Comparison of ENCODE assay signal across 10 mouse cellular contexts in the genomic region with DNA sequence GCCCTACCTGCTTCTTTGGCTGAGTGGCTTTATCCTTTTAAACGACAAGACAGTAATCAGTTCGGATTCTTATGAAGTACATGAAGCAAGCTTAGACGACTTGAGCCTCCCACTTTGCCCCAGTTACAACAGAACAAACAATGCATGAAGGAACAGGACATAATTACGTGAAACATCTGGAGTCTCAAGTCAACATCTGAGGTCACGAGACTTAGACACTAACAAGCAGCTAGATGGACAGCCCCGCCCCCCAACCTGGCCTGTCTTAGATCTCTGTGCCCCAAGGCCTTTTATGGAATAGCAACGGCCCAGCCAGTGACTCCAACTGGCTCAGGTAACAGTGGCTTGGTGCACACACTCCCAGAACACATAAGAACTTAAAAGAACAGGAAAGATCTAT. TPM values are rescaled to one million over a fixed set of nuclear protein-coding genes. Genes with fewer than 3 reads are reported as not detected.
DNase-seq lines count a peak whose midpoint lies in the region; ATAC-seq and TF ChIP-seq lines count a peak whose summit lies in the region.
"Had no signal": no experiment of that assay in that cellular context is flagged by ENCODE, and none has a peak within 500 bp of the region (broad histone marks: within the 10 kb centered on the region; RNA-seq: fewer than 3 reads in every experiment).

No protein-coding gene starts in this region.

- no peak overlapping the region for H3K9ac ChIP-seq in kidney, embryonic 15.5 days
- no peak overlapping the region for H3K9ac ChIP-seq in embryonic facial prominence, embryonic 14.5 days (ENCODE audit: low read depth, low read length)
- no peak overlapping the region for H3K9ac ChIP-seq in limb, embryonic 12.5 days (replicated peaks)
- H3K9ac ChIP-seq: liver, embryonic 14.5 days; neural tube, embryonic 15.5 days had no signal

- H3K27ac ChIP-seq in kidney, embryonic 15.5 days, result peak overlapping the region; percentile 49; the same call in 1 of the 2 replicates
- no peak overlapping the region; the same call in 1 of the 2 replicates for H3K27ac ChIP-seq in embryonic facial prominence, embryonic 14.5 days (replicated peaks; ENCODE audit: low read depth, low read length)
- peak overlapping the region; percentile 81 for H3K27ac ChIP-seq in limb, embryonic 12.5 days
- no peak overlapping the region for H3K27ac ChIP-seq in layer of hippocampus, adult 2 months
- H3K27ac ChIP-seq: liver, embryonic 14.5 days; neural tube, embryonic 15.5 days had no signal

- H3K36me3 ChIP-seq in kidney, embryonic 15.5 days, result no peaks in the 10 kb centered on the region
- H3K36me3 ChIP-seq in embryonic facial prominence, embryonic 14.5 days (ENCODE audit: control insufficient read depth, insufficient read depth, low read length), result no peaks in the 10 kb centered on the region
- H3K36me3 ChIP-seq in limb, embryonic 12.5 days, result no peaks in the 10 kb centered on the region
- H3K36me3 ChIP-seq: neural tube, embryonic 15.5 days had no signal

- ATAC-seq in kidney, embryonic 15.5 days (replicated peaks; ENCODE audit: low FRiP score), result peak; percentile 59; the same call in 1 of the 2 replicates
- ATAC-seq in embryonic facial prominence, embryonic 14.5 days (ENCODE audit: low read depth), result peak; percentile 32; the same call in 1 of the 2 replicates
- ATAC-seq in limb, embryonic 12.5 days (ENCODE audit: insufficient number of reproducible peaks, insufficient read depth, low FRiP score, low TSS enrichment, low read depth), result peak; percentile 58; the same call in 1 of the 2 replicates

- no peaks in the 10 kb centered on the region for H3K27me3 ChIP-seq in kidney, embryonic 15.5 days
- H3K27me3 ChIP-seq in embryonic facial prominence, embryonic 14.5 days (replicated peaks; ENCODE audit: control insufficient read depth, insufficient read depth, low read length), result no peaks in the 10 kb centered on the region
- no peaks in the 10 kb centered on the region for H3K27me3 ChIP-seq in limb, embryonic 12.5 days
- H3K27me3 ChIP-seq: neural tube, embryonic 15.5 days had no signal

- no peak for DNase-seq in kidney, adult 18-20 months
- peak; percentile 65 for DNase-seq in embryo, embryonic 10.5 days (ENCODE audit: low spot score)
- no peak for DNase-seq in embryonic facial prominence, embryonic 14.5 days (ENCODE audit: low spot score)
- no peak for DNase-seq in layer of hippocampus, adult 2 months (ENCODE audit: low spot score in 2 of 2)
- no peak for DNase-seq in cerebellum, adult 18-20 months
- DNase-seq: thymus, postnatal 14 days had no signal

- TF ChIP-seq CTCF in layer of hippocampus, adult 2 months (conservative IDR thresholded peaks at IDR 0.05), result no peak

- no peak overlapping the region for H3K4me2 ChIP-seq in kidney, embryonic 15.5 days
- H3K4me2 ChIP-seq in embryonic facial prominence, embryonic 14.5 days (ENCODE audit: low read depth, low read length), result no peak overlapping the region
- H3K4me2 ChIP-seq in limb, embryonic 12.5 days, result no peak overlapping the region
- H3K4me2 ChIP-seq: neural tube, embryonic 15.5 days had no signal

- WGBS in kidney, embryonic 15.5 days, result 14% methylated on average over 7 of the region's 7 CpGs
- WGBS in embryonic facial prominence, embryonic 14.5 days, result 23% methylated on average over 7 of the region's 7 CpGs
- WGBS in limb, embryonic 12.5 days, result 18% methylated on average over 7 of the region's 7 CpGs

- no peaks in the 10 kb centered on the region for H3K9me3 ChIP-seq in kidney, embryonic 15.5 days (replicated peaks)
- H3K9me3 ChIP-seq in embryonic facial prominence, embryonic 14.5 days (ENCODE audit: control insufficient read depth, low read length), result no peaks in the 10 kb centered on the region
- H3K9me3 ChIP-seq in limb, embryonic 12.5 days, result no peaks in the 10 kb centered on the region
- H3K9me3 ChIP-seq: neural tube, embryonic 15.5 days had no signal

- no peak overlapping the region for H3K4me3 ChIP-seq in kidney, embryonic 15.5 days (replicated peaks)
- H3K4me3 ChIP-seq in embryonic facial prominence, embryonic 14.5 days (ENCODE audit: low read depth, low read length), result no peak overlapping the region
- no peak overlapping the region for H3K4me3 ChIP-seq in limb, embryonic 12.5 days (replicated peaks)
- H3K4me3 ChIP-seq in layer of hippocampus, adult 2 months, result no peak overlapping the region
- H3K4me3 ChIP-seq: neural tube, embryonic 15.5 days had no signal

- H3K4me1 ChIP-seq in kidney, embryonic 15.5 days, result peaks cover 29% of the 10 kb centered on the region
- H3K4me1 ChIP-seq in embryonic facial prominence, embryonic 14.5 days (ENCODE audit: control insufficient read depth, insufficient read depth, low read length), result peaks cover 24% of the 10 kb centered on the region
- peaks cover 23% of the 10 kb centered on the region for H3K4me1 ChIP-seq in limb, embryonic 12.5 days (replicated peaks)
- H3K4me1 ChIP-seq: neural tube, embryonic 15.5 days had no signal

RNA-seq across cellular contexts. Expression of gene Arhgap10, which starts 44.0 kb away (rescaled TPM):
- 31.1 and 34.1 TPM in 2 replicates for polyA plus RNA-seq in kidney, embryonic 15.5 days (2015; fragmentation: Nextera tagmentation; extraction: Ambion mirVana)
- polyA plus RNA-seq in embryonic facial prominence, embryonic 14.5 days (2014; fragmentation: Nextera tagmentation; extraction: Ambion mirVana), result 25.9 and 29.2 TPM in 2 replicates
- polyA plus RNA-seq in limb, embryonic 12.5 days (2016; fragmentation: Nextera tagmentation; extraction: Ambion mirVana), result 36.8 and 39.2 TPM in 2 replicates
- 10 to 100 TPM in 1 of 2 experiments, 1 to 10 TPM in 1; 8.3 to 11.2 TPM for total RNA-seq in layer of hippocampus, adult 2 months (2021)

Comparison
In these comparisons a context has a peak if more than half of its experiments do, and no peak if none do; other contexts are left out.
1. H3K27ac ChIP-seq: peak in kidney, embryonic 15.5 days (single experiment) and limb, embryonic 12.5 days (single experiment); none in embryonic facial prominence, embryonic 14.5 days (single experiment) and layer of hippocampus, adult 2 months (single experiment).
2. Peak in every context shown above with its lines, with median percentiles within 50 percentile points of each other: ATAC-seq.